Mouse (Mus musculus) adrenal gland, postnatal 36 days (tissue): Measurements from ENCODE around the gene Cep135. TPM values are rescaled to one million over a fixed set of nuclear protein-coding genes. Genes with fewer than 3 reads are reported as not detected.

ENCODE experiments used
- DNase-seq, 2 experiments: peaks; one replicate each; pipeline ENCODE4 v3.0.0; 2021; ENCODE audit warnings: mixed read lengths in 1 of 2
- total RNA-seq, 2 experiments: library from RNA; stranded (reverse); gene quantifications; 2 replicates each; pipeline ENCODE4 v1.2.3; 2021

Gene Cep135
- total RNA-seq, 2 experiments from 2014 or later, result 4.5 to 5.3 TPM

DNA sequence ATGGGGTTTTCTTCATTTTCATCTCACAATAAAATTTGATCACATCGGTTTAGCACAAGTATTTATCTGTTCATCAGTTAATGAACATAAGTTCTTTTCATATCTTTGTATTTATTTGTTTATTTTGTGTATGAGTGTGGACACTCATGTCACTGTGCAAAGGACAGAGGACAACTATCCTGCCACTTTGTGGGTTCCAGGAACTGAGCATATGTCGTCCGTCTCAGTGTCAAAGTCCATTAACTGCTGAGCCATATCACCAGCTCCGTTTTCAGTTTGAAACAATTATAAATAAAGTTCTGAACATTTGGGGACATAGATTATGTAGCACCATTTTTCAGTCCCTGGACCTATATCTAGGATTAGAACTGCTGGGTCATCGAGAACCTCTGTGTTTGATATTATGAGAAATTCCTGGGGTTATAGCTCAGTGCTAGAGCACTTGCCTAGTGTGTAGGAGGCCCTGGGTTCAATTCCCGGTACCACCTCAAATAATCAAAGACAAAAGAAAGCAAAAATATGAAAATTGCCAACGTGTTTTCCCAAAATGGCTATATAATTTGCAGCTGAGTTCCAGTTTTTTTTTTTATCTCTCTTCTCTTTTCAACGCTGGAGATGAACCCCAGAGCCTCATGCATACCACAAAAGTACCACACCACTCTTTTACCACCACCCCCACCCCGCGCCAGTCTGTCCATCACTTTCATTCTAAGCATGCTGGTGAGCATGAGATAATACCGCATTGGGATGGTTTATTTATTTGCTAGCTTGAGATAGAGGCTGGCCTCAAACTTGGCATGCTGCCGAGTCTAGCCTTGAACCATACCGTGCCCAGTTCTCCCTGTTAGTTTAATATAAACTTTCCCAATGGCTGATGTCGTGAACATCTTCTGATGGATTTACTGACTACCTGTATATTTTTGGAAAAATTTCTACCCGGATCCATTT, 96.4 kb downstream of the Cep135 start:
- peak; percentile 65 to 70 for DNase-seq

DNA sequence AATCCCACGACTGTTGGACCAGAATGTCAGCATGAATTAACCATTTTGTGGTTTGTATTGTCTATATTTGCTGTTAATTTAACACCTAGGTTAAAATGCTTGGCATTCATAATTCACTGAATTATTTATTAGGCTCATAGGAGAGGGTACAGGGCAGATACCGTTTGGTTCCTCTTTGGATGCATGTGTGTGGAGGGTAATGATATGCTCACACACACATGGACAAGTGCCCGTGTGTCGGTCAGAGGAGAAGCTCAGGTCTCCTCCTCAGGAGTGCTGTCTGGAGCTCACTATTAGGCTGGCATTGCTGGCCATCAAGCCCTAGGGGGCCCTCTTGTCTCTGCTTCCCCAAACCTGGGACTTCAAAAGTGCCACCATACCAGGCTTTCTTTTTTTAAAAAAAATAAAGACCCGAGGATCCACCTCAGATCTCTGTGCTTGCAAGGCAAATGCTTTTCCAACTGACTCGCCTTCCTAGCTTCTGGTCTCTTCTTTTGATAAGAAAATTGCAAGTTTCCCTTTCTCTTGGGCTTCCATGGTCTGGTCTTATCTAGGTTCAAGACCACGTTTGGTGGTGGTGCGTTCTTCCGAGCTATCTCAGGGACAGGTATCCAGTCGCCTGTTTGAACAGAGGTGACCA, 99.6 kb downstream of the Cep135 start:
- no peak for DNase-seq

DNA sequence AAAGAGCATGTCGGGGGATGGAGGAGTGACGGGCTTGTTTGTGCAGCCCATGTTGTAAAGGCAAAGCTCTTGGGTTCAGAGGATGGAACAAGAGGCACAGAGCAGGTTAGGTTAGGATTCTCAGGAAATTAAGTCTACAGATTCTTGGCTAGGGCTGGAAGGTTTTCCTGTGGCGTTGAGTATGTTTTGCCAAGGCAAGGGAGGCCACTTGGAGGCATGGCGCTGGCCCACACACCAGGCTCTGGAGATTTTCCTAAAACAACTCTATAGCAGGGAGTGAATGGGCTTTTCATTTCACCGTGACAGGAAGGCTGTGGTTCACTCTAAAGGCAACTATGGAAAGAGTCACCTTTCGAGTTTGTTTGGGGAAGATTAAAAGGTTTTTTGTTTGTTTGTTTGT, 100.1 kb downstream of the Cep135 start:
- no peak for DNase-seq

DNA sequence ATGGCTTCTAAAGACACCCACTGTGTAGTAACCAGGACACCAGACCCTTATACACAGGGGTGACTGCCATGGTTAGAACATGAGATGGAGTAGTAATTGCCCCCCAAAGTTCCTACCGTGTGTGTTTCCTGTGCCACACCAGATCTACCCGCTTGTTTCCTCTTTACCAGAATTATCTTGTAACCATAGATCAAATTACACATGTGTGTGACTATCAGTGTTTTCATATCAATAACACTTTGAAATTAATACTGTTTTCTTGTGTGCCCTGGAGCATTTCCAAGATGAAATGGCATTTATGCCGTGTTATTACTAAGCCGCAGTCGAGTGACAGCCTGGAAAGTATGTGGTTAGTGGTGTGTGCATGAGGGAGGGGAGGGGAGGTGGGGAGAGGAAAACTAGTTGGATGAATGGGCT, 101.7 kb downstream of the Cep135 start:
- DNase-seq, result no peak

DNA sequence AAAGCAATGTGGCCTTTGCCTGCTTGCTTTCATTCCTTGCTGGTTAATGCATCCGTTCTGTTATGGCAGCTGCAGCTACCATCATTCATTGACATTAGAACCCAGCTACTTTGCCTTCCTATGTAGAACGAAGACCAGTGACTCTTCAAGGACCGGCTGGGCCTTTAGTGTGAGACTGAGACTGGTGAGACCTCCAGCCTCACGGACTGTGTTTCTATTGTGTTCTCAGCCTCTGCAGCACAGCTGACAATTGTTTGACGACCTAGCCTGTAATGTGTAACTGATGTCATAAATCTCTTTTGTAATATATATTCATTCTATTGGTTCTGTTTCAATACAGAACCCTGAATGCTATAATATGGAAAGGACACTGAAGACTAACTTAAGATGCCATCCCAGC, 102.8 kb downstream of the Cep135 start:
- no peak for DNase-seq

DNA sequence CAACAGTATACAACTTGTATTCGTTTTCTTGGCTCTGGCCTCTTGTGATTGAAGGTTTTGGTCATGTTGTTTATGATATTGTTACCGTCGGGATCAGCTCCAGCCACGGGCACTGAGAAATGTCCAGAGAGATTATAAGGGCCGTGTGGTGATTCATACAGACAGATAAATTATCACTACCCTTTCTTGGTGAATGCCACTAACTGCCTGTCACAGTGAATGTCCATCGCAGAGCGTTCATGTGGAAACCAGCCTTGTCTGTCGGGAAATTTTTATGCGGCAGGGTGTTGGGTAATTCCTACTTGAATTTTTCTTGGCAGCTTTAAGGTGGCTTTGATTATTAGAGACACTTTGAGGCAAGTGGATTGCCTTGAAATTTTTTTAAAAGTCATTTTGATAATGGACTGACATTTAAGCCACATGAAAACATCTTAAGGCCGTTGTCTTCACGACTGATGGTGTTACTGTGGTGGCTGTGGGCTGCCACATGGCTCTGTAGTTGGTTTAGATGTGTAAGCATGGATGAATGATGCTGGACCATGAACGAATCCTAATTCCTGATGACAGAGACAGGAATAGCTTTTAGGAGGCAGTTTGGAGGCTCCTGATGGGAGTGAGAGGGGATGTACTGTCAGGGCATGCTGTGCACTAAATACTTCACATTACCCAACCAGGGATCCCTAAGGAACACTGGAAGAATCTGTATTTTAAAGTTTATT, 103.4 kb downstream of the Cep135 start:
- DNase-seq, result peak; percentile 22 to 25

Other genes with a start within 250 kb of the Cep135 start
- gene Nmu, start 224.9 kb upstream of the Cep135 start, total RNA-seq, result not detected
- gene Gm7271, start 104.7 kb upstream of the Cep135 start, total RNA-seq, result not detected
- 10 to 100 TPM; 46.5 to 58.1 TPM for gene Exoc1, start 59.4 kb upstream of the Cep135 start, total RNA-seq
- 10 to 100 TPM in 1 of 2 experiments, 1 to 10 TPM in 1; 6.4 to 15.6 TPM for gene C530008M17Rik, start 67.8 kb downstream of the Cep135 start, total RNA-seq